Mouse (Mus musculus): ENCODE results near the gene Zfp784.

DNA sequence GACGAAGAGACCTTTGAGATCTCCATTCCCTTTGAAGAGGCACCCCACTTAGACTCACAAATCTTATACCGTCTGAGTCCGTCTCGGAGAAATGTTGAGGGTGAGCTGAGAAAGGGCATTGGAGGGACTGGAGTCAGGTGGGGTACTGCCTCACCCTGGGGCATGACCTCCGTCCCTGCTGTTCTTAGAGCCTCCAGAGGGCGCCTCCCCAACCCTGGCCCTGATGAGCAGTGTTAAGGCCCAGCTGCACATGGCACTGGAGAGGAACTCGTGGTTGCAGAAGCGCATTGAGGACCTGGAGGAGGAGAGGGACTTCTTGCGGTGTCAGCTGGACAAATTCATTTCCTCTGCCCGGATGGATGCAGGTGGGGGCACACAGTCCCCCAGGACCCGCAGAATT is 19.6 kb upstream of the Zfp784 start:
- TF ChIP-seq POLR2A (IDR thresholded peaks at IDR 0.05; ENCODE audit: borderline replicate concordance, insufficient read depth, low read length) (no peak), CTCF (IDR thresholded peaks at IDR 0.05; ENCODE audit: borderline replicate concordance, insufficient read depth, low read depth, low read length) (no peak)
